Mouse (Mus musculus): Measurements from ENCODE around the gene Cyp26c1.

The Cyp26c1 gene

GRCm38 (mm10) chr19:37698273-37699160 is 13.1 kb downstream of the Cyp26c1 start:
- no peak for DNase-seq (ENCODE audit: low read depth, low spot score)

GRCm38 (mm10) chr19:37699711-37700110 is 14.3 kb downstream of the Cyp26c1 start:
- no peak for DNase-seq (ENCODE audit: low read depth, low spot score)

GRCm38 (mm10) chr19:37702377-37703076 is 17.1 kb downstream of the Cyp26c1 start:
- DNase-seq (ENCODE audit: low read depth, low spot score) = no peak

GRCm38 (mm10) chr19:37703902-37704509 is 18.6 kb downstream of the Cyp26c1 start:
- DNase-seq (ENCODE audit: low read depth, low spot score) = peak; percentile 56

- DNase-seq (ENCODE audit: low read depth, low spot score) = no peak
Measured at GRCm38 (mm10) chr19:37705722-37706121, 20.3 kb downstream of the Cyp26c1 start.

- no peak for DNase-seq (ENCODE audit: low read depth, low spot score)
Measured at GRCm38 (mm10) chr19:37714681-37715080, 29.3 kb downstream of the Cyp26c1 start.

GRCm38 (mm10) chr19:37715980-37716379 is 30.6 kb downstream of the Cyp26c1 start:
- no peak for DNase-seq (ENCODE audit: low read depth, low spot score)

- DNase-seq (ENCODE audit: low read depth, low spot score) = no peak
Measured at GRCm38 (mm10) chr19:37716524-37717175, 31.3 kb downstream of the Cyp26c1 start.

- DNase-seq (ENCODE audit: low read depth, low spot score) = no peak
Measured at GRCm38 (mm10) chr19:37719166-37719565, 33.8 kb downstream of the Cyp26c1 start.

- DNase-seq (ENCODE audit: low read depth, low spot score) = peak; percentile 9
Measured at GRCm38 (mm10) chr19:37724591-37724990, 39.2 kb downstream of the Cyp26c1 start.

- no peak for DNase-seq (ENCODE audit: low read depth, low spot score)
Measured at GRCm38 (mm10) chr19:37726585-37726984, 41.2 kb downstream of the Cyp26c1 start.

- DNase-seq (ENCODE audit: low read depth, low spot score) = no peak
Measured at GRCm38 (mm10) chr19:37727366-37727765, 42.0 kb downstream of the Cyp26c1 start.

GRCm38 (mm10) chr19:37735426-37735825 is 50.0 kb downstream of the Cyp26c1 start:
- DNase-seq (ENCODE audit: low read depth, low spot score) = no peak

GRCm38 (mm10) chr19:37738575-37738974 is 53.2 kb downstream of the Cyp26c1 start:
- no peak for DNase-seq (ENCODE audit: low read depth, low spot score)

- no peak for DNase-seq (ENCODE audit: low read depth, low spot score)
Measured at GRCm38 (mm10) chr19:37740043-37740442, 54.7 kb downstream of the Cyp26c1 start.

Measured in A20 (cell line).